In genomic region chr3:139860831-139861371, GRCm38 (mm10) we compare ENCODE assay signal across 9 mouse cellular contexts.
DNase-seq lines count a peak whose midpoint lies in the region; ATAC-seq lines count a peak whose summit lies in the region.
"Had no signal": no experiment of that assay in that cellular context is flagged by ENCODE, and none has a peak within 500 bp of the region (broad histone marks: within the 10 kb centered on the region; RNA-seq: fewer than 3 reads in every experiment).

No protein-coding gene starts in this region.

- no peaks in the 10 kb centered on the region for H3K27me3 ChIP-seq in heart, embryonic 11.5 days (ENCODE audit: control insufficient read depth, insufficient read depth, low read length)
- H3K27me3 ChIP-seq in hindbrain, embryonic 12.5 days: no peaks in the 10 kb centered on the region
- H3K27me3 ChIP-seq in midbrain, embryonic 14.5 days (ENCODE audit: control insufficient read depth, insufficient read depth, low read length): no peaks in the 10 kb centered on the region
- H3K27me3 ChIP-seq: megakaryocyte, embryonic 14.5 days had no signal

- no peak for ATAC-seq in heart, embryonic 11.5 days (replicated peaks; ENCODE audit: insufficient number of reproducible peaks, low FRiP score, low TSS enrichment)
- peak; percentile 80 for ATAC-seq in hindbrain, embryonic 12.5 days (ENCODE audit: low FRiP score)
- ATAC-seq in midbrain, embryonic 14.5 days (ENCODE audit: low FRiP score, low TSS enrichment): no peak

- H3K4me2 ChIP-seq in heart, embryonic 11.5 days: no peak overlapping the region
- peak overlapping the region; percentile 27 for H3K4me2 ChIP-seq in hindbrain, embryonic 12.5 days (replicated peaks)
- H3K4me2 ChIP-seq in midbrain, embryonic 14.5 days (ENCODE audit: low read length): 0 out of 2 replicates have a peak overlapping the region, but pooled peaks have one; percentile 9

- H3K9me3 ChIP-seq in heart, embryonic 11.5 days (replicated peaks; ENCODE audit: control insufficient read depth, low read length): no peaks in the 10 kb centered on the region
- no peaks in the 10 kb centered on the region for H3K9me3 ChIP-seq in hindbrain, embryonic 12.5 days (replicated peaks)
- H3K9me3 ChIP-seq in midbrain, embryonic 14.5 days (ENCODE audit: control insufficient read depth, low read length): no peaks in the 10 kb centered on the region
- H3K9me3 ChIP-seq: megakaryocyte, embryonic 14.5 days had no signal

- H3K4me3 ChIP-seq in heart, embryonic 11.5 days (ENCODE audit: low read depth, low read length): no peak overlapping the region
- H3K4me3 ChIP-seq in hindbrain, embryonic 12.5 days: no peak overlapping the region
- no peak overlapping the region for H3K4me3 ChIP-seq in midbrain, embryonic 14.5 days (replicated peaks; ENCODE audit: low read depth, low read length)
- H3K4me3 ChIP-seq: megakaryocyte, embryonic 14.5 days had no signal

- no peak for DNase-seq in heart, postnatal 36 days
- peak; percentile 75 for DNase-seq in embryo, embryonic 11 days
- peak; percentile 69 for DNase-seq in midbrain, embryonic 14.5 days
- DNase-seq in T-cell, adult 2 months (ENCODE audit: low spot score): no peak
- no peak for DNase-seq in adipocyte (ENCODE audit: low spot score)
- no peak for DNase-seq in layer of hippocampus, adult 8-10 months (ENCODE audit: low spot score in 2 of 2)

- peak overlapping the region; percentile 63 for H3K27ac ChIP-seq in heart, embryonic 11.5 days (ENCODE audit: low read depth, low read length)
- peak overlapping the region; percentile 77 for H3K27ac ChIP-seq in hindbrain, embryonic 12.5 days
- H3K27ac ChIP-seq in midbrain, embryonic 14.5 days (replicated peaks; ENCODE audit: low read depth, low read length): no peak overlapping the region

- no peak overlapping the region for H3K9ac ChIP-seq in heart, embryonic 11.5 days (ENCODE audit: low read depth, low read length)
- no peak overlapping the region for H3K9ac ChIP-seq in hindbrain, embryonic 12.5 days
- no peak overlapping the region for H3K9ac ChIP-seq in midbrain, embryonic 14.5 days (replicated peaks; ENCODE audit: low read length)

- intact Hi-C loops in heart, postnatal 36 days (cut with DNase I): no loop called here

- H3K36me3 ChIP-seq in heart, embryonic 11.5 days (ENCODE audit: control insufficient read depth, insufficient read depth, low read length): no peaks in the 10 kb centered on the region
- no peaks in the 10 kb centered on the region for H3K36me3 ChIP-seq in hindbrain, embryonic 12.5 days
- no peaks in the 10 kb centered on the region for H3K36me3 ChIP-seq in midbrain, embryonic 14.5 days (ENCODE audit: control insufficient read depth, insufficient read depth, low read length)

- 61% methylated on average over 9 of the region's 9 CpGs for WGBS in heart, embryonic 11.5 days (ENCODE audit: insufficient replicate concordance)
- WGBS in hindbrain, embryonic 12.5 days: 19% methylated on average over 9 of the region's 9 CpGs
- WGBS in midbrain, embryonic 14.5 days: 32% methylated on average over 9 of the region's 9 CpGs

- H3K4me1 ChIP-seq in heart, embryonic 11.5 days (ENCODE audit: control insufficient read depth, insufficient read depth, low read length): no peaks in the 10 kb centered on the region
- H3K4me1 ChIP-seq in hindbrain, embryonic 12.5 days: peaks cover 19% of the 10 kb centered on the region
- H3K4me1 ChIP-seq in midbrain, embryonic 14.5 days (ENCODE audit: control insufficient read depth, insufficient read depth, low read length): peaks cover 6% of the 10 kb centered on the region; the same call in 1 of the 2 replicates

Comparison
In these comparisons a context has a peak if more than half of its experiments do, and no peak if none do; other contexts are left out.
1. DNase-seq: peak in embryo, embryonic 11 days (single experiment) and midbrain, embryonic 14.5 days (single experiment); none in heart, postnatal 36 days (0 of 2), T-cell, adult 2 months (single experiment), adipocyte (single experiment) and layer of hippocampus, adult 8-10 months (0 of 2).